Mouse (Mus musculus) cerebellum, adult 9-10 months (tissue): ENCODE results near the gene Triobp.
"Not testable (repeated sequence)": the region's sequence is repeated elsewhere in the genome, so short reads cannot be mapped to it uniquely, and the experiment has no call there.

Source experiments
- DNase-seq: peaks from one replicate; pipeline ENCODE4 v3.0.0; 2022

The Triobp gene

GRCm38 (mm10) chr15:79003079-79003478 lies 55.6 kb downstream of the Triobp start:
- DNase-seq, result no peak

- no peak for DNase-seq
These were observed 58.1 kb downstream of the Triobp start for GRCm38 (mm10) chr15:79005581-79005980.

- DNase-seq, result no peak
These were observed 59.1 kb downstream of the Triobp start for GRCm38 (mm10) chr15:79006638-79007037.

GRCm38 (mm10) chr15:79007059-79007458 lies 59.5 kb downstream of the Triobp start:
- DNase-seq, result no peak

DNA sequence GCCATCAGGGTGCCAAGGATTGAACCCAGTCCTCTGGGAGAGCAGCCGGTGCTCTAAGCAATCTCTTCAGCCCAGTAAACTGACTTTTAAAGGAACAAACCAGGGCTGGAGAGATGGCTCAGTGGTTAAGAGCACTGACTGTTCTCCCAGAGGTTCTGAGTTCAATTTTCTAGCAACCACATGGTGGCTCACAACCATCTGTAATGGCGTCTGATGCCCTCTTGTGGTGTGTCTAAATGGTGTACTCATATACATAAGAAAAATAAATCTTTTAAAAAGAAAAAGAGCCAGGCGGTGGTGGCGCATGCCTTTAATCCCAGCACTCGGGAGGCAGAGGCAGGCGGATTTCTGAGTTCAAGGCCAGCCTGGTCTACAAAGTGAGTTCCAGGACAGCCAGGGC lies 60.3 kb downstream of the Triobp start:
- DNase-seq, result not testable (repeated sequence)

DNA sequence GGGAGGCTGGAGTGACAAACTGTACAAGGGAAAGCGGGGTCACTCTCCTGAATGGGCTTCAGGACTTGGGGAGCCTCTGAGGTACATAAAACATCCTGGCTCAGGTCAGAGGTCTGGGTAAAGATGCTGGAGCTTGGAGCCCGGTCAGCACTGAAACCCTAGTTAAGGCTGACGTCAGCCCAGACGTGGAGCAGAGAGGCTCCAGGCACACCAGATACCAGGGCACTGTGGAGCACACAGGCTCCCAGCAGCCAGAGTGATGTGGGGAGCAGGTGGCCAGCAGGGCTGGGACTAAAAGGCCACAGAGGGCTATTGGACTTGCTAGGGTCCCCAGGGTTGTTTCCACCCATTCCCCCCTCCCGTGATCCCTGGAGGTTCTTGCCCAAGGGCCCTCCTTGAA lies 62.2 kb downstream of the Triobp start:
- no peak for DNase-seq

DNA sequence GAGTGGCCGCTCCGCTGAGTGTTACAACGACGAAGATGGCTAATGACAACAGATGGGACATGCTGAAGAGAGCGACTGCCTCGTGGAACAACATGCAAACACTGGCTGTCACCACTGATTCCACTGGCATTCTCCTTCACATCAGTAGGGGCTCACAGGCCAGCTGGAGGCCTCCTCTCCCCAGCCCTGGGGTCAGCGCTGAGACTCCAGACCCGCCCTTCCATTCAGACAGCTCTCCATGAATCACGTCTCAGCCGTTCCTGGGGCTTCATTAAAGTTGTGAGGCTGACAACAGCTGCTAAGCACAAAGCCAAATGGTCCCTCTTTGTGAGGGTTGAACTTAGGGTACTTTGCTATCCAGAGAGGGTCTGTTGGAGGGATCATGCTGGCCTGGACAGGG lies 64.0 kb downstream of the Triobp start:
- DNase-seq, result no peak

DNA sequence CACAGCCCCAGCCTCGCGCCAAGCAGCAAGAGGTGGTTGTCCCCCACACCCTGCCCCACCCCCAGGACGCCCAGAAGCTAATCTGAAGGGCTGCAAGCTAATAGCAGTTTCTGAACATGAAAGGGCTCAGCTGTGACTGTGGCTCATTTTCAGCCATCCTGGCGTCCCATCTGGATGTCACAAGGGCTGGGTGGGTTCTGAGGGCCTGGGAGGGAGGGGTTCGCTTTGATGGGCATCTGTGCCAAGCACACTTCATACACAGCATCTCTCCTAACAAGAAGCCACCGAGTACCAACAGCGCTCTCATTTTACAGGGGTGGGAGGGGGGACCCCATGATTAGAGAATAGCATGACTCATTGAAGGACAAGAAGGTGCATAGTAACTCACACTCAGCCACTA lies 65.9 kb downstream of the Triobp start:
- DNase-seq, result no peak

- no peak for DNase-seq
These were observed 70.7 kb downstream of the Triobp start for GRCm38 (mm10) chr15:79018191-79018590.

DNA sequence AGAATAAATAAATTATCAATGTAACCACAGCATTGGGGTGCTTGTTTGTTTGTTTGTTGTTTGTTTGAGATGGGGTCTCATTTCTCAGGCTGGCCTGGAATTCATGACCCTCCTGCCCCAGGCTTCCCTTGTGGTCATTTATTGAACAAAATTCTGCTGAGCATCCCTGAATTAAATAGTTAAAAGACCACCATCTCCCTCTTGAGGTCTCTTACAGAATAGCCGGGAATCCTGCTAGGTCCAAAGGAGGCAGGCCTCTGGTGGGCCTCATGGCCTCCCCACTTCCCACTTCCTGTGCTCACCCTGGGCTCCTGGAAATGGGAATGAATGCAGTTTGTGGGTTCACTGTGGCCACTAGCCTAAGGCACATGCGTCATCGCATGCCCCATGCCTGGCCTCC lies 71.4 kb downstream of the Triobp start:
- DNase-seq, result no peak

- DNase-seq, result no peak
These were observed 75.2 kb downstream of the Triobp start for GRCm38 (mm10) chr15:79022671-79023230.

DNA sequence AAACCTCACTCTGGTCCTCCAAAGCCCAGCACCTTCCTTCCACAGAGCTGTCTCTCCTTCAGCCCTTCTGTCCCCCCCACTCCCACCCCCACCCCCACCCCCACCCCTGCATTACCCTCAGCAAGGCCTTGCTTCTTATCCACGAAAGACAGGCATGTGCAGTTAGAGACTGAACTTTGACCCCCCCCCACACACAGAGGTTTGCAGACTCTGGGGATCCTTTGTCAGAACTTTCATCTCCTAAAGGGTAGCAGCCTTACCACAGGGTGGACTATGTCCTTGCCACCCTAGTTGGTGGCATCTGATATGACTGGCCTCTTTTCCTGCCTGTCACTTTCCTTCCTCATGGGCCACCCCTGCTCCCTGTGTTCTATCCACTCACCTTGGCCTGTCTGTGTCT lies 75.8 kb downstream of the Triobp start:
- DNase-seq, result no peak

GRCm38 (mm10) chr15:79025687-79026308 lies 78.3 kb downstream of the Triobp start:
- peak; percentile 50 for DNase-seq

GRCm38 (mm10) chr15:79026511-79027290 lies 79.2 kb downstream of the Triobp start:
- no peak for DNase-seq

DNA sequence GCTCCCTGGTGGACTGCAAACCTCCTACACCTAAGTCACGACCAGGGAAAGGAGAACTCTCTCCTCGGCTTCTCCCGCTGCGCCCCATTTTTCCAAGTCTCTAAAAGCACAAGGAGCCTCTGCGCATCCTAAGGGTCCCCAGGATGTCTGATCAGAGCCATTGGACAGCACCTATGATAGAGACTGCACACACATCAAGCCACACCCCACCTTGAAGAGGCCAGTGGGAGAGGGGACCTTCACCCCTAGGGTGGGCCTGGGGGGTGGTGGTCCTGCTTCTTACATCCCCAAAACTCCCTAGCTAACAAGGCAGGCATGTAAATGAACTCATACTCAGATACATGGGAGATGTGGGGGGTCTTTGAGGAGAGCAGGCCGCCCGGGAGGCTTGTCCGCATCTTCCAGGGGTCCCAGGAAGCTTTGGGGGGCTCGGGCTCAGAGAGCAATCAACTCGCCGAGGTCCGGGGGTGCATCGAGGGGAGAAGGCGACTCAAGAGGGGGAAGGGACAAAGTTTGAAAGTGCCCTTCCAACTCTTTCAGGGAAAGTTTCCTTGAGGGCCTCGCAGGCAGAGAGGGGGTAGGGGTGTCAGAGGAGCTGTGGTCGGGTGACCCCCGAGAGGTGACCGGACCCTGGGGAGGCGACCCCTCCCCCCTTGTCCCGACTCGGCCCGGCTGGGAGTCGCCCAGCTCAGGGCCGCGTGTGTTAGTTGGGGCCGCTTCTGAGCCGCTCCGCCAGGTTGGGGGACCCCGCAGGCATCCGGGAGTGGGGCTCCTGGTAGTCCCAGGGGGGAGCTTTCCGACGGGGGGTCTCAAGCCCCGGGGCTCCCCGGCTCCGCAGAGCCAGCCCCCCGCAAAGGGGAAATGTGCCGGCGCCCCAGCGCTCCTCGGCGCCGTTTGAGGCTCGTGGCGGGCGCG lies 80.0 kb downstream of the Triobp start:
- DNase-seq, result peak; percentile 71

- peak; percentile 94 for DNase-seq
These were observed 80.8 kb downstream of the Triobp start, which contains the start of gene H1f0 for GRCm38 (mm10) chr15:79028237-79028738. Gene H1f0, plus strand, starts transcription at chr15:79028450.

GRCm38 (mm10) chr15:79028823-79029484 lies 81.4 kb downstream of the Triobp start:
- no peak for DNase-seq

GRCm38 (mm10) chr15:79029519-79030241 lies 82.2 kb downstream of the Triobp start:
- no peak for DNase-seq

GRCm38 (mm10) chr15:79030551-79031435 lies 83.3 kb downstream of the Triobp start:
- DNase-seq, result peak; percentile 90

GRCm38 (mm10) chr15:79031908-79032307 lies 84.4 kb downstream of the Triobp start:
- DNase-seq, result not testable (repeated sequence)
